ENCODE assay signal across 11 mouse cellular contexts in genomic region chr6:94241251-94241650, GRCm38 (mm10). TPM values are rescaled to one million over a fixed set of nuclear protein-coding genes. Genes with fewer than 3 reads are reported as not detected.
DNase-seq lines count a peak whose midpoint lies in the region; ATAC-seq and TF ChIP-seq lines count a peak whose summit lies in the region.
"Had no signal": no experiment of that assay in that cellular context is flagged by ENCODE, and none has a peak within 500 bp of the region (broad histone marks: within the 10 kb centered on the region; RNA-seq: fewer than 3 reads in every experiment).

No protein-coding gene starts in this region.

- H3K4me3 ChIP-seq in heart, embryonic 14.5 days (ENCODE audit: control insufficient read depth in 1 of 2, insufficient read depth in 1 of 2, low read depth in 1 of 2, low read length in 2 of 2), result no peak overlapping the region
- H3K4me3 ChIP-seq in myocyte, result no peak overlapping the region
- H3K4me3 ChIP-seq: forebrain, embryonic 10.5 days; limb, embryonic 15.5 days; midbrain, embryonic 12.5 days had no signal

- H3K4me2 ChIP-seq in heart, embryonic 14.5 days (ENCODE audit: low read length), result peak overlapping the region; percentile 28
- H3K4me2 ChIP-seq in myocyte (ENCODE audit: low read depth), result peak overlapping the region; percentile 66
- H3K4me2 ChIP-seq: limb, embryonic 15.5 days; midbrain, embryonic 12.5 days had no signal

- 7% methylated on average over 6 of the region's 6 CpGs for WGBS in heart, embryonic 14.5 days

- ATAC-seq in heart, embryonic 14.5 days (ENCODE audit: insufficient number of reproducible peaks, insufficient read depth, low FRiP score, low read depth), result peak; percentile 80
- no peak for ATAC-seq in monocyte, adult 5-6 weeks (replicated peaks; ENCODE audit: insufficient number of reproducible peaks, low FRiP score, low TSS enrichment, poor library complexity, severe bottlenecking)

- intact Hi-C loops in left cerebral cortex, postnatal 36 days (cut with DNase I), result no loop called here
- intact Hi-C loops in left cerebral cortex, postnatal 4 days (cut with DNase I), result no loop called here

- peak; percentile 26 to 42 for DNase-seq in left cerebral cortex, postnatal 36 days (ENCODE audit: low spot score in 2 of 2)
- no peak for DNase-seq in left cerebral cortex, postnatal 4 days
- DNase-seq in adrenal gland, postnatal 36 days, result peak; percentile 22 to 47
- no peak for DNase-seq in kidney, postnatal 36 days
- DNase-seq in kidney, postnatal 25 days, result no peak

- no peaks in the 10 kb centered on the region for H3K27me3 ChIP-seq in heart, embryonic 14.5 days (ENCODE audit: control insufficient read depth, insufficient read depth, low read length)
- H3K27me3 ChIP-seq in myocyte (ENCODE audit: control insufficient read depth, insufficient read depth, insufficient read length), result no peaks in the 10 kb centered on the region
- H3K27me3 ChIP-seq: limb, embryonic 15.5 days; midbrain, embryonic 12.5 days had no signal

- H3K27ac ChIP-seq in heart, embryonic 14.5 days (replicated peaks in 1 of 2; ENCODE audit: control insufficient read depth in 1 of 2, insufficient read depth in 1 of 2, low read depth in 2 of 2, low read length in 2 of 2), result peak overlapping the region; percentile 86 to 87
- H3K27ac ChIP-seq: forebrain, embryonic 10.5 days; limb, embryonic 15.5 days; midbrain, embryonic 12.5 days had no signal

- no peaks in the 10 kb centered on the region for H3K9me3 ChIP-seq in heart, embryonic 14.5 days (ENCODE audit: control insufficient read depth, low read length)
- H3K9me3 ChIP-seq: forebrain, embryonic 10.5 days; limb, embryonic 15.5 days; midbrain, embryonic 12.5 days had no signal

- no peaks in the 10 kb centered on the region for H3K36me3 ChIP-seq in heart, embryonic 14.5 days (ENCODE audit: control insufficient read depth, insufficient read depth, low read length)
- H3K36me3 ChIP-seq in myocyte (ENCODE audit: control insufficient read depth, insufficient read depth), result no peaks in the 10 kb centered on the region
- H3K36me3 ChIP-seq: forebrain, embryonic 10.5 days; limb, embryonic 15.5 days; midbrain, embryonic 12.5 days had no signal

- H3ac ChIP-seq in myocyte (ENCODE audit: control insufficient read depth, insufficient read length), result no peak overlapping the region

- peaks cover 31 to 67% of the 10 kb centered on the region in 2 experiments for H3K4me1 ChIP-seq in heart, embryonic 14.5 days (ENCODE audit: control insufficient read depth in 2 of 2, insufficient read depth in 2 of 2, low read length in 2 of 2)

- no peak for TF ChIP-seq POLR2A in myocyte (IDR thresholded peaks at IDR 0.05; ENCODE audit: insufficient read length, low read depth)

- 0 out of 2 replicates have a peak overlapping the region, but pooled peaks have one; percentile 0 for H3K9ac ChIP-seq in heart, embryonic 14.5 days (ENCODE audit: low read length)
- H3K9ac ChIP-seq: limb, embryonic 15.5 days; midbrain, embryonic 12.5 days had no signal

- peaks cover 17% of the 10 kb centered on the region for H3K79me2 ChIP-seq in myocyte (ENCODE audit: control insufficient read depth, insufficient read depth)

TF ChIP-seq in myocyte, 11 proteins besides CTCF, POLR2A, EP300 and RAD21:
- TF ChIP-seq MYOD1 (IDR thresholded peaks at IDR 0.05; ENCODE audit: control insufficient read depth in 1 of 3, insufficient read length in 2 of 3, low read depth in 2 of 3), result peak; percentile 14 to 53 (median 20)
- peak in 2 of 3 experiments; percentile 46 to 54 for TF ChIP-seq MYOG (IDR thresholded peaks at IDR 0.05; ENCODE audit: control insufficient read depth in 1 of 3, insufficient read depth in 1 of 3, insufficient read length in 2 of 3, low read depth in 2 of 3)
- no peak for TF ChIP-seq USF1 (IDR thresholded peaks at IDR 0.05; ENCODE audit: low read depth)
- no peak for TF ChIP-seq E2F4 (IDR thresholded peaks at IDR 0.05; ENCODE audit: insufficient read depth)
- TF ChIP-seq POLR2AphosphoS2 (IDR thresholded peaks at IDR 0.05; ENCODE audit: insufficient read length, low read depth), result no peak

RNA-seq across cellular contexts. Expression of gene Magi1, which starts 42.5 kb away (rescaled TPM):
- 10 to 100 TPM; 81.0 to 87.5 TPM for total RNA-seq in left cerebral cortex, postnatal 36 days (2021)
- 10 to 100 TPM; 87.2 to 87.4 TPM for total RNA-seq in left cerebral cortex, postnatal 4 days (2021)
- 10 to 100 TPM; 12.6 to 41.2 TPM for total RNA-seq in adrenal gland, postnatal 36 days (2021)
- polyA plus RNA-seq in heart, embryonic 14.5 days (2014; fragmentation: Nextera tagmentation; extraction: Ambion mirVana), result 7.6 and 7.9 TPM in 2 replicates
- 3.4 TPM for polyA plus RNA-seq in myocyte (2012; fragmentation: generic; extraction: Trizol)
- total RNA-seq in monocyte, adult 5-6 weeks (2017), result not detected in 3 replicates

Comparison
In these comparisons a context has a peak if more than half of its experiments do, and no peak if none do; other contexts are left out.
1. DNase-seq: peak in left cerebral cortex, postnatal 36 days (2 of 2) and adrenal gland, postnatal 36 days (2 of 2); none in left cerebral cortex, postnatal 4 days (single experiment), kidney, postnatal 36 days (0 of 2) and kidney, postnatal 25 days (0 of 2).
2. RNA of gene Magi1, which starts 42.5 kb away (total RNA-seq): 81.0 to 87.5 TPM in left cerebral cortex, postnatal 36 days, 87.2 to 87.4 TPM in left cerebral cortex, postnatal 4 days and 12.6 to 41.2 TPM in adrenal gland, postnatal 36 days; not detected in monocyte, adult 5-6 weeks; every median in the first group is over 10 times any median in the second.